Mouse (Mus musculus): ENCODE measurements around the gene Magi1.
A peak's percentile ranks its signal among the peaks of the same experiment; 100 is the strongest.
"Not testable (repeated sequence)": the region's sequence is repeated elsewhere in the genome, so short reads cannot be mapped to it uniquely, and the experiment has no call there.

Gene Magi1

GRCm38 (mm10) chr6:94064832-94065231 is 218.9 kb downstream of the Magi1 start:
- no peak for DNase-seq (ENCODE audit: low spot score in 2 of 2)

- DNase-seq (ENCODE audit: low spot score in 2 of 2): no peak
Observed at GRCm38 (mm10) chr6:94063542-94063941, 220.2 kb downstream of the Magi1 start.

- DNase-seq (ENCODE audit: low spot score in 2 of 2): no peak
Observed at GRCm38 (mm10) chr6:94061424-94061980, 222.2 kb downstream of the Magi1 start.

- DNase-seq (ENCODE audit: low spot score in 2 of 2): no peak
Observed at GRCm38 (mm10) chr6:94060621-94061213, 223.0 kb downstream of the Magi1 start.

DNA sequence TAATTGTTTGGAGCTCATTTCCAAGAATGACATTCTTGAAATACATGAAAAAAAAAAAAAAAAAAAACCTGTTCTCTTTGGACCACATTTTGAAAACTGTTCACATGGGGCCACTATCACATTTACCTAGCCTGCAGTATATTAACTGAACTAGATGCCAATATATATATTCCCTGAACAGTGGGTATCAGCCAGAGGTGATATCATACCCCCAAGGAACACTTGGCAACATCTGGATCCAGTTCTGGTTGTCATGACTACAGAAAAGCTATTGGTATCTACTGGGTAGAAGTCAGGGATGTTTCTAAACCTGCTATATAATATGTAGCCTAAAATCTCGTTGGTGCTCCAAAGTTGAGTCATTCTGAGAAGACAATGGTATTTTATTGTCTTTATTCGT is 224.6 kb downstream of the Magi1 start:
- no peak for DNase-seq (ENCODE audit: low spot score in 2 of 2)

DNA sequence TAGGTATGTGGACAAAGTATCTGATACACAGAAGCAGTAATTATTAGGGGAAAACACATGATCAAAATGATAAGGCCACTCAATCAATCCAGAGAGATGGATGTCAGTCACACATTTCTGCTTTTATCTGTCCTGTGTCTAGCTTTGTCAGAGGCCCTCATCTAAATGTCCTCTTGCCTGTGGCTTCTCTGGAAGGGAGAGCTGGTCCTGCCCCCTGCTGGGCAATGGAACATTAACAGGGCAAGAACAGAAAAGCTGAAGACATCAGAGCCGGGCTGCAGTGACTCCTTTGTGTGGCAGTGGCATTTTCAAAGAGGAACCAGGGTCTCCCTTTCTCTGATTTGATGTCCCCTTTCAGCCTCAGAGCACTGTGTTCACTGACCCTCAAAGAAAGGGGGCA is 229.8 kb downstream of the Magi1 start:
- no peak for DNase-seq (ENCODE audit: low spot score in 2 of 2)

DNA sequence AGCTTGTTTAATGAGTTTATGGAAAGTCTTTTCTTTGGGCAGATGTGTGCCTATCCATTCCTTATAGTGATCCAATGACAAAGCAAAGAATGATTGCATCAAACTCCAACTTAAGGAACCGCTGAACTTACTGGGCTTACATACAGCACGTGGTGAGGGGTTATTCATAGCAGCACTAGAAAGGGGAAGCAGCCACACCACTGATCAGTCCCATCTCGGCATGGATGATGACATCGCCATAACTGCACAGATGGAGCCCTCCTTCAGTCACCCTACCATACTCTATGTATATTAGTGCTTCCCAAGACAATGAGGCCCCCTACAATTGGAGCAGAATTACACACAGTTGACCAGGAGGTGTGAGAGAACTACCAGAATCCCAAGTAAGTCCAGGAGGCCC is 238.5 kb downstream of the Magi1 start:
- DNase-seq (ENCODE audit: low spot score in 2 of 2): no peak

DNA sequence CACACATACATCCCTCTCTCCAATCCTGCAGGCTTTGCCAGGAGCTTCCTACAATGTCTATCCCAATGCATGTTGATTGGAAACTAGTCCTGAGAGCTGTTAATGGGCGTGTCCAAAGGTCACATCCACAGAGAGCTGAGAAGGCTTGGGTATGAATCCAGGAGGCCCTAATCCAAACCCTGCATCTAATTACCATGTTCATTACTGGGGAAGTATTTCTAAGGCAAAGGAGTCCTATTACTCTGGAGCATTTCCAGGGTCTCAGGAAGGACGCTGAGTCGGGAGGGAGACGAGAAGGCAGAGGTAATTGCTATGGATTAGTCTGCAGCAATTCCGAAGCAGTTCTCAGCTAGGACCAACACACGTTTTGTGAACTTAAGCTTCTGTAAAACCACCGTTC is 240.3 kb downstream of the Magi1 start:
- DNase-seq (ENCODE audit: low spot score in 2 of 2): no peak

GRCm38 (mm10) chr6:94040093-94040492 is 243.6 kb downstream of the Magi1 start:
- DNase-seq (ENCODE audit: low spot score in 2 of 2): peak in 1 of 2 experiments; percentile 27

GRCm38 (mm10) chr6:94038897-94039296 is 244.8 kb downstream of the Magi1 start:
- DNase-seq (ENCODE audit: low spot score in 2 of 2): no peak

DNA sequence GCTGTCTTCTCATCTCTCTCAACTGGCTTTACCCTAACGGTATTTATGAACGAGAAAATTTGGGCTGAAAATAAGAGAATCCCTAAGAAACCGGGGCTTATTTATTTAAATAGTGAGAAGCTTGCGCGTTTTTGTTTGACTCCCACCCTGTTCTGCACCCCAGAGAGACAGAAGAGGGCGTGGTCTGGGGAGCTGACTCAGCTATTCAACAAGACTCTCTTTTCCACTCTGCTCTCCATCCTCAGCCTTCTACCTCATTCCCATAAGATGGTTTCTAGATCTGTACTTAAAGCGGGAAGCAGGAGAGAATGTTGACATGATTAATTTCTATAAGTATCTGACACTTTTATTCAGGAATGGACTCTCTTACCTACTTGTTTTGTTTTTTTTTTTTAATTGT is 247.2 kb downstream of the Magi1 start:
- no peak for DNase-seq (ENCODE audit: low spot score in 2 of 2)

GRCm38 (mm10) chr6:94026361-94026760 is 257.4 kb downstream of the Magi1 start:
- no peak for DNase-seq (ENCODE audit: low spot score in 2 of 2)

DNA sequence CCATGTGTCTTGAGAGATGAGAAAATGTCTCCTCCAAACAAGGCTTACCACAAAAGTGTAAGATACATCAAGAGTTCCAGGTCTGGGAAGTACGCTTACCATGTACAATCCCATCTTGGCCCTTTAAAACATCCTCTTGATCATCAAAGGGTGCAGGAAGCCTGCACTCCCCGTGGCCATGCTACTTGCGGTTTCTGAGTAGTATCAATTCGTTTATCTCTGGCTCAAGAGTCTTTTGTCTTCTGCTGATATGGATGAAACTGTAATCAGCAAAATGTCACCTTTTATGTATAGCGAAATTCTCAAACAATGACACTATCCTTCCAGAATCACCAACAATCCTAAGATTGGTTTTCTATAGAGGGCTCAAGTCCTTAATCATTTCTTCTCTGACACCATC is 261.3 kb downstream of the Magi1 start:
- DNase-seq (ENCODE audit: low spot score in 2 of 2): no peak

GRCm38 (mm10) chr6:94021239-94021962 is 262.3 kb downstream of the Magi1 start:
- DNase-seq (ENCODE audit: low spot score in 2 of 2): no peak

GRCm38 (mm10) chr6:94020566-94020965 is 263.2 kb downstream of the Magi1 start:
- DNase-seq (ENCODE audit: low spot score in 2 of 2): no peak

GRCm38 (mm10) chr6:94019935-94020334 is 263.8 kb downstream of the Magi1 start:
- no peak for DNase-seq (ENCODE audit: low spot score in 2 of 2)

DNA sequence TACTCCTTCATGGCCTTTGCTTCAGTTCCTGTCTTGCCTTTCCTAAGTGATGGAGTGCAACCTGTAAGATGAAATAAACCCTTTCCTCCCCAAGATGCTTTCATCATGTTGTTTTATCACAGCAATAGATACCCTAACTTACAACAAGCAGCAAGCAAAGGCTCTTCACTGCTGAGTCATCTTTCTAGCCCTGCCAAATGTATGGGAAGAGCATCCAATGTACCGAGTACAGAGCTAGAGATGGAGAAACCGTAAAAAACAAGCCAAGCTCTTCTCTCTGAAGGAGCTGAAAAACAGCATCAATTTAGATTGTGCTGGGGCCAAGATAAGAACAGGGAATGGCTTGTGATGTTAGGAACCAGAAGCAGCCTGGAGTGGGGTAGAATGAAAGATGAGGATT is 270.0 kb downstream of the Magi1 start:
- DNase-seq (ENCODE audit: low spot score in 2 of 2): no peak

DNA sequence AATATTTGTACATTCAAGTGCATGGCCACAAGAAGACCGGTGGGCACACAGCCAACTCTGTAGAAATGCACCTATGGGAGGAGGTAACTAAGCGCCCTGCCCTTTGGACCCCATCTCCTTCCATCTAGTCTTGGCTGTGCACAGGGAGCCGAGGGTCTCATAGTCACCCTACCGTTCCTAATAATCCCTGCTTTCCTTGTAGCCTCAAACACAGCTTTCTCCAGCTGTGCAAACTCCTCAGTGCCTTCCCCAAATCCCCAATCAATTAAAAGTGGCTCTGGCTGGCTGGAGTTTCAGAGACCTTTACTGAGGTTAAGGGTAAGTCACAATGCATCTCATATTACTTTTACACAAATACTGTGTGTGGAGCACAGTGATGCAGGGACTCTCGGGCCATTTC is 271.8 kb downstream of the Magi1 start:
- DNase-seq (ENCODE audit: low spot score in 2 of 2): no peak

GRCm38 (mm10) chr6:94011521-94011920 is 272.2 kb downstream of the Magi1 start:
- DNase-seq (ENCODE audit: low spot score in 2 of 2): no peak

DNA sequence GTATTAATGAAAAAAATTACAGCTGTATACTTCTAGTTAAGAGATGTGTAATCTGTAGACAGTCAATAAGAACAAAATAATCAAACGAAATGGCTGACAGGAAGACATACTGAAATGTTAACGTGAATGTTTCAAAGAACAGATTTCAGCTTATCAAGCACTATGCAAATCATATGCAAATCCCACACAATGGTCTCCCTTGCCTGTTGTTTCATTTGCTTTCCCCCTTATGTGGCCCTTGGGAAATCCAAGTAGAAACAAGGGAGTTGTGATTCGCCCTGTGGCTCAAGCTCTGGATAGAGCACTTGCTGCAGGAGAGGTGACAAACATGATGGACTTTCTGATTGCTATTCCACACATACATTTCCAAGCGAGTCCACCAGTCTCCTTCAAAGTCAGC is 275.1 kb downstream of the Magi1 start:
- no peak for DNase-seq (ENCODE audit: low spot score in 2 of 2)

DNA sequence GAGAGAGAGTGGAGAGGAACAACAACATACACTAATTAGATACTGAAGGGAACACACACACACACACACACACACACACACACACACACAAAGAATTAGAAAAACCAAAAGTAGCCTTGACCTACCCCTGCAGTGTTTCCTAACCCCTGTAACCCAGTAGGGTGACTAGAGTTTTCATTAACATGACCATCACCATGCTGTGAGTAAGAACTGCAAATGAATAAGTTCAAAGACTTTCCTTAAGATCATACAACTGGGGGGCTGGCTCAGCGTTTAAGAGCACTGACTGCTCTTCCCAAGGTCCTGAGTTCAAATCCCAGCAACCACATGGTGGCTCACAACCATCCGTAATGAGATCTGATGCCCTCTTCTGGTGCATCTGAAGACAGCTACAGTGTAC is 280.1 kb downstream of the Magi1 start:
- not testable (repeated sequence) for DNase-seq (ENCODE audit: low spot score in 2 of 2)

DNA sequence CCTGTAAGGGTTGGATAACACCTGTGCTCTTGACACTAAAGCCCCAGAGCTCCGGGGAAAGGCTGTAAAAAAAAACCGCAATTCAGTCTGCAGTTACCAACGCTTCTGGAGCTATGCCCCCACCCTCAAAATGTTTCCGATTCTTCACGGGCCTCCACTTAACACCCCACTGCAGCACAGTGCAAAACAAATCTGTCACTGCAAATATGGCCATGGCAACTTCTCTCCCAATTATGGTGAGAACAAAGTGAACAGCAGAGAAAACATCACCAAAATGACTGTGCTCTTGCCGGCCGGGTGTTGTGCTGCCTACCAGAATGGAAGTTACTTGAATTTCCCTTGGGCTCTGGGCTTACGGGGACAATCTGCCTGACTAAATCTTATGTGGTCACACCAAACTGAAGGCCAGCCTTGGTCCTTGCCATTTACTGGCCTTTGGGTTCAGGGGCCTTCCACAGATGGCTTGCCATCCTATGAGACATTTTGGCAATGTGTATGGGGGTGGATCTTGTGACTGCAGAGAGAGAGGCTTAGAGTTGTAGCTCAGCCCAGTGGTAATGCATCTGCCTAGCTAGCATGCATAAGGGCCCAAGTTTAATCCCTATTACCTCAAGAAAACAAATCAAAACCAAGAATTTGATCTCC is 286.8 kb downstream of the Magi1 start:
- no peak for DNase-seq (ENCODE audit: low spot score in 2 of 2)

DNA sequence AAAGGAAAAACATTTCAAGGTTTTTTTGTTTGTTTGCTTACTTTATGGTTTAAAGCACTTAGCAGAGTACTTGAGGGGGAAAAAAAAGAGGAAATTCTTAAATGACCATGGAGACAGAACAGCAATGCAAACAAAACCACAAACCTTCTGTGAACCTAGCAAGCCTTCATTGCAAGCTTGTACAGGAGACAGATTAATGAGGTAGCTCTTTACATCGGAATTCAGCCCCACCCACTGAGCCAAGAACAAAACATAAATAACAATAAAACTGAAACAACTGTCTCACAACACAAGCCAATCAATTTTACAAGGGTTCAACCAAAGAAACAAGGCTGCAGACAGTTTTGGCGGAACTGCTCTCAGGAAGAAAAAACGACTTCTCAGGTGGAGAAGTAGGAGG is 296.2 kb downstream of the Magi1 start:
- no peak for DNase-seq (ENCODE audit: low spot score in 2 of 2)
